Mouse (Mus musculus): ENCODE results near the gene Blmh. TPM values are rescaled to one million over a fixed set of nuclear protein-coding genes. Genes with fewer than 3 reads are reported as not detected.

The Blmh gene
- polyA plus RNA-seq, 1 experiment from 2014 or later, result 107 TPM

DNA sequence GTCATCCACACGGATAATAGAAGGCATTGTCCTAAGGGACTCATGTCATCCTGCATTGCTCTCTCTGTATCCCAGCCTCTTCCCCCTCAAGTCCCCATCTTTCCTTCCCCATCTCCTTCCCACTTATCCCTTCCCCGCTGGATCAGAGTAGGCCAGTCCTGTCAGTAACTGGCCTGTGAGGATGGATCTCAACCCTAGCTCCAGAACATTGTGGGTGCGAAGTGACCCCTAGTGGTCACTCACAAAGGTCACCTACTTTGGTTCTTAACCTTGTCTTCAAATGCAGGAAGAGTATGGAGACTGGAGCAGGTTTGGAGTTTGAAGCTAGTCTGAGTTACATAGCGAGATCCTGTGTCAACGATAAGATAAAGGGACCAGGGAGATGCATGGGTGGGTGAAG lies 30.4 kb upstream of the Blmh start:
- H3K36me3 ChIP-seq (ENCODE audit: control insufficient read depth, insufficient read depth, low read length), result no peaks in the 10 kb centered on the region
- no peak overlapping the region for H3K4me2 ChIP-seq
- no peak overlapping the region for H3K9ac ChIP-seq (ENCODE audit: low read depth, low read length)
- H3K4me3 ChIP-seq (ENCODE audit: low read depth, low read length), result no peak overlapping the region
- WGBS, result 17% methylated on average over 5 of the region's 5 CpGs
- peaks cover 18% of the 10 kb centered on the region for H3K4me1 ChIP-seq (replicated peaks; ENCODE audit: control insufficient read depth, insufficient read depth, low read length)
- ATAC-seq (replicated peaks; ENCODE audit: low FRiP score), result no peak
- H3K27ac ChIP-seq (ENCODE audit: low read depth, low read length), result no peak overlapping the region
- H3K27me3 ChIP-seq (replicated peaks; ENCODE audit: control insufficient read depth, insufficient read depth, low read length), result no peaks in the 10 kb centered on the region
- DNase-seq (ENCODE audit: low spot score), result no peak
- no peaks in the 10 kb centered on the region for H3K9me3 ChIP-seq (ENCODE audit: control insufficient read depth, low read length)

DNA sequence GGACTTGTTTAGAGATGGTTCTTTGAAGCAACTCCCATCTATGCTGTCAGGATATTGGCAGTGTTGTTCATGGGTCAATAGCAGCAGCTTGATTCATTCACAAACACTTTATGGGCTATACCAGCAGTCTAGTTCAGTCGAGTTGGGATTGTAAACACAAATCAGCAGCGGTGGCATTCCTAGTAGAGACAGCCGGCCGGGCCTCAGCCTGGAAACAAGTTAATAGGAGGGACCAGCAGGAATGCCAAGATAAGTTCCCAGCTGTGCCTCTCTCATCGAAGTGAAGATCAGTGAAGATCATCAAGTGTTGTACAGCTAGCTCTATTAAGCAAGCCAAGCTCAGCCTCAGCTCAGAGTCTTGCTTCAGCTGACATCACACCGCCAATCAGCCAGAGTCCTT lies 28.2 kb upstream of the Blmh start:
- H3K27ac ChIP-seq (ENCODE audit: low read depth, low read length), result no peak overlapping the region
- H3K4me3 ChIP-seq (ENCODE audit: low read depth, low read length), result no peak overlapping the region
- ATAC-seq (replicated peaks; ENCODE audit: low FRiP score), result no peak
- H3K27me3 ChIP-seq (replicated peaks; ENCODE audit: control insufficient read depth, insufficient read depth, low read length), result no peaks in the 10 kb centered on the region
- DNase-seq (ENCODE audit: low spot score), result no peak
- no peak overlapping the region for H3K4me2 ChIP-seq
- 58% methylated on average over 6 of the region's 6 CpGs for WGBS
- peaks cover 12% of the 10 kb centered on the region for H3K4me1 ChIP-seq (replicated peaks; ENCODE audit: control insufficient read depth, insufficient read depth, low read length)
- no peak overlapping the region for H3K9ac ChIP-seq (ENCODE audit: low read depth, low read length)
- H3K36me3 ChIP-seq (ENCODE audit: control insufficient read depth, insufficient read depth, low read length), result no peaks in the 10 kb centered on the region
- H3K9me3 ChIP-seq (ENCODE audit: control insufficient read depth, low read length), result no peaks in the 10 kb centered on the region

DNA sequence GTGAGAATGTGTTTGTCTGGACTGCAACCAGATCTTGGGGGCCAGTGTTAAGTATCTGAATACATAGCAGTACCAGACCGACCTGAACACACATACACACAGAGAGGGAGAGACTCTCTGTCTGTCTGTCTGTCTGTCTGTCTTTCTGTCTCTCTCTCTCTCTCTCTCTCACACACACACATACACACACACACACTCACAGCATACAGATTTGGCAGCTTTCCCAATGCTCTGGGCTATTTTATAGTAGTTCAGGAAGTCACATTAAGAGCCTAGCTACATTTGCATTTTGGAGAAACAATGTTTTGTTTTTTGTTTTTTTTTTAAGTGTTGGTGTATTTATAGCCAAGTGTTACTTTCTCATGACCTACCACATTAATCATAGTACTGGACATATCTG lies 27.5 kb upstream of the Blmh start:
- WGBS, result 60% methylated on average over 1 of the region's 1 CpGs
- DNase-seq (ENCODE audit: low spot score), result no peak
- no peaks in the 10 kb centered on the region for H3K27me3 ChIP-seq (replicated peaks; ENCODE audit: control insufficient read depth, insufficient read depth, low read length)
- H3K9ac ChIP-seq (ENCODE audit: low read depth, low read length), result no peak overlapping the region
- H3K4me3 ChIP-seq (ENCODE audit: low read depth, low read length), result no peak overlapping the region
- no peak overlapping the region for H3K27ac ChIP-seq (ENCODE audit: low read depth, low read length)
- no peaks in the 10 kb centered on the region for H3K9me3 ChIP-seq (ENCODE audit: control insufficient read depth, low read length)
- no peak overlapping the region for H3K4me2 ChIP-seq
- H3K36me3 ChIP-seq (ENCODE audit: control insufficient read depth, insufficient read depth, low read length), result no peaks in the 10 kb centered on the region
- H3K4me1 ChIP-seq (replicated peaks; ENCODE audit: control insufficient read depth, insufficient read depth, low read length), result peaks cover 12% of the 10 kb centered on the region
- no peak for ATAC-seq (replicated peaks; ENCODE audit: low FRiP score)

DNA sequence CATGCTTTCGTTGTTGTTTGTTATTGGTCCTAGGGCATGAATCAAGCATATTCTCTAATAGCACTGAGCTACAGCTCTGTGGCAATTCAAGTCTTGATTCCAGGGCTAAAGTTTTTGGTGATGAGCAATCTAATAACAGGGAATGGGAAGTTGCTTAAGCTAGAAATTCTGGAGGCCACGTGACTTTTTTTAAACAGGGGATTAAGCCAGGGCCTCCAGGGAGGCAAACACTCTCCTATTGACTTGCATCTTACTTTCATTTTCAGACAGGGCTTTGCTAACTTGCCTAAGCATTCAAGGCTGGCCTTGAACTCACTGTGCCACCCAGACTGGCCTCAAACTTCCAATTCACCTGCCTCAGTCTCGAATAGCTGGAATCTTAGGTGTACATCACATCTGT lies 26.7 kb upstream of the Blmh start:
- DNase-seq (ENCODE audit: low spot score) (no peak), ATAC-seq (replicated peaks; ENCODE audit: low FRiP score) (no peak)
- no peak overlapping the region for H3K4me2 ChIP-seq
- no peaks in the 10 kb centered on the region for H3K36me3 ChIP-seq (ENCODE audit: control insufficient read depth, insufficient read depth, low read length)
- no peak overlapping the region for H3K27ac ChIP-seq (ENCODE audit: low read depth, low read length)
- no peaks in the 10 kb centered on the region for H3K27me3 ChIP-seq (replicated peaks; ENCODE audit: control insufficient read depth, insufficient read depth, low read length)
- peaks cover 12% of the 10 kb centered on the region for H3K4me1 ChIP-seq (replicated peaks; ENCODE audit: control insufficient read depth, insufficient read depth, low read length)
- no peaks in the 10 kb centered on the region for H3K9me3 ChIP-seq (ENCODE audit: control insufficient read depth, low read length)
- no peak overlapping the region for H3K4me3 ChIP-seq (ENCODE audit: low read depth, low read length)
- WGBS, result 52% methylated on average over 3 of the region's 3 CpGs
- no peak overlapping the region for H3K9ac ChIP-seq (ENCODE audit: low read depth, low read length)

DNA sequence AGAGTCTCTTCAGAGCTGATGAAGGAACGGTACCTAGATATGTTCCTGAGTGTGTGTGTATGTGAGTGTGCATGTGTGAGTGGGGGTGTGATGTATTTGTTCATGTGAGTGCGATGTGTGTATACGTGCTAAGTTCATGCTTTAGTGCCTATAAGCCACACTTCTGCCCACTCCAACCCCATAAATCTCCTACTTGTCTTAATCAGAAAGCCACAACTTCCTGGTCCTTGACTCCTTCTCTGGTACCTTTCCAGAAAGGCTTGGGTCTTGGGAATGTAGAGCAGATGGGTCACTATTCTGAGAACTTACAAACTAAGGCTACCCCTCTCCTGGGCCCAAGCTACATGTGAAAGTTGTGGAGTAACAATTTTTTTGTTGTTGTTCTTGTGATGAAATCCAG lies 25.9 kb upstream of the Blmh start:
- DNase-seq (ENCODE audit: low spot score), result no peak
- Histone ChIP-seq H3K27ac (ENCODE audit: low read depth, low read length) (no peak overlapping the region), H3K9ac (ENCODE audit: low read depth, low read length) (no peak overlapping the region), H3K36me3 (ENCODE audit: control insufficient read depth, insufficient read depth, low read length) (no peaks in the 10 kb centered on the region), H3K4me3 (ENCODE audit: low read depth, low read length) (no peak overlapping the region), H3K9me3 (ENCODE audit: control insufficient read depth, low read length) (no peaks in the 10 kb centered on the region), H3K27me3 (replicated peaks; ENCODE audit: control insufficient read depth, insufficient read depth, low read length) (no peaks in the 10 kb centered on the region), H3K4me1 (replicated peaks; ENCODE audit: control insufficient read depth, insufficient read depth, low read length) (peaks cover 4% of the 10 kb centered on the region), H3K4me2 (no peak overlapping the region)
- ATAC-seq (replicated peaks; ENCODE audit: low FRiP score), result no peak
- 77% methylated on average over 3 of the region's 3 CpGs for WGBS

DNA sequence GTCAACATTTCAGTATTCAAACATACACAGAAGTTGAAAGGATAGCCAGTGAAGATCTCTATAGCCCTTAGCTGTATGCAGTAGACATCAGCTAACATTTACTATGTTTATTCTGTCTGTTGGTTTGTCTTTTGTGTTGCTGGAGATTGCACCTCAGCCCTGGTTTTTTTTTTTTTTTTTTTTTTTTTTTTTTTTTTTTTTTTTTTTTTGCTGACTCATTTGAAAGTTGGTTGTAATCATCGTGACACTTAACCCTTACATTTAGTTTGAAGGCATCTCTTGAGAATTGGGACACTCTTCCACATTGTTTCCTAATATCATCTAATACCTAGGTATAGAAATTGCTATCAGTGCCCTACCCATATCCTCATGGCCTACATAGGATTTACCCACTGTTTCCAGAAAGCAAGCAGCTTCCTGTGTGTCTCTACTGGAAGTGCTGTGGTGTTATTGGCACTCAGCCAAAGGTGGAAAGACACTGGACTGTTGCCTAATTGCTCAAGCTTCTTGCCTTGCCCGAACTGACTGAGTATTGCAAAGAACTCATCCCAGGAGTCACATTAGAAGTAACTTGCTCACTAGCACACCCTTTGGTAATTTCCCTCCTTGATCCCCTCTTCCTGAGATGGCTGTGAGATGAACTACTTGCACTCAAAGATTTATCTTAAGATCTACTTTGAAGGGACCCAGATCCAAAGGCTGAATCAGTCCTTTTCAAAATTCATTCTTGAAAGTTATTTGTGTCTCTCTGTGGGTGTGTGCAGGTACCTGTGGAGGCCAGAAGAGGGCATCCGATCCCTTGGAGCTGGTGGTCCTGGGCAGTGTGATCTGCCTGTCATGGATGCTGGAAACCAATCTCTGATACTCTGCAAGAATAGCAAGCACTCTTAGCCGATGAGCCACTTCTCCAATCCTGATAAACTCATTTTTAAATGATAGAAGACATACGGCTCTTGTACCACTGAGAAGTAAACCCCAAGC lies 24.6 kb upstream of the Blmh start:
- H3K27ac ChIP-seq (ENCODE audit: low read depth, low read length), result no peak overlapping the region
- H3K27me3 ChIP-seq (replicated peaks; ENCODE audit: control insufficient read depth, insufficient read depth, low read length), result no peaks in the 10 kb centered on the region
- peaks cover 3% of the 10 kb centered on the region; the same call in 1 of the 2 replicates for H3K4me1 ChIP-seq (replicated peaks; ENCODE audit: control insufficient read depth, insufficient read depth, low read length)
- H3K9me3 ChIP-seq (ENCODE audit: control insufficient read depth, low read length), result no peaks in the 10 kb centered on the region
- H3K36me3 ChIP-seq (ENCODE audit: control insufficient read depth, insufficient read depth, low read length), result no peaks in the 10 kb centered on the region
- ATAC-seq (replicated peaks; ENCODE audit: low FRiP score), result no peak
- H3K9ac ChIP-seq (ENCODE audit: low read depth, low read length), result no peak overlapping the region
- 53% methylated on average over 5 of the region's 5 CpGs for WGBS
- no peak overlapping the region for H3K4me3 ChIP-seq (ENCODE audit: low read depth, low read length)
- DNase-seq (ENCODE audit: low spot score), result no peak
- H3K4me2 ChIP-seq, result no peak overlapping the region

DNA sequence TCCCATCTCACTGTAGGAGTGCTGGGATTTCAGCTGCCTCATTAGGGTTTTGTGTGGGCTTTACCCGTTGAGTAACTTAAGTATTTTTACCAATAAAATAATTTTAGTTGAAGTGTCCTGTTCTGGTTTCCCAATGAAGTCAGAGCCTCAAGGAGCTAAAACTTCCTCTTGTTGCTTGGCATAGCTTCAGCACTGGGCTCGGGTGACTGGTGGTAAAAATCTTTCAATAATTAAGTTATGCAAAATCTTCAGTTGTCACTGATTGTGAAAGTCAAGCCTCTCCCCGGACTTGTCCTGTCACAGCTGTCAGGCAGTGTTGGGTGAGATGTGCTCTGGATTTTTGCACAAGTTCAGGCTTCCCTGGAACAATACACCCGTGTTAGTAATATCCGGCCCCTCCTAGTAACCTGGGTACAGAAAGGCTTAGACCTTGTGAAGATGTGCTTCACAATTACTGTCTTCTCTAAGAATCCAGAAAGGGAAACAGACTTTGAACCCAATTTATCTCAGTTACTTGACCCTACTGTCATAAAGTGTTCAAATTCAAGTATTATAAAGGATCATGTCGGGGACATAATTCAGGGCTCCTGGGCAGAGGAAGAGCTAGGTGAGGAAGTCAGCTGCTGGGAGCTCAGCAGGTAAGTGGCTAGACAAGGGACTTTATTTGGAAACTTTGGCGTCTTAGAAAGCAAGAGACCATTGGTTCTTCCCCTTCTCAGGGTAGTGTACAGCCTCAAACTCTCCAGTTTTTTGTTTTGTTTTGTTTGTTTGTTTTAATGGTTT lies 22.8 kb upstream of the Blmh start, which contains the start of gene Tmigd1:
Gene Tmigd1, plus strand, starts transcription at position 581 of the 783 bp plus-strand sequence.
- no peak for ATAC-seq (replicated peaks; ENCODE audit: low FRiP score)
- WGBS, result 69% methylated on average over 7 of the region's 7 CpGs
- H3K4me3 ChIP-seq (ENCODE audit: low read depth, low read length), result no peak within 1 kb of the TSS

DNA sequence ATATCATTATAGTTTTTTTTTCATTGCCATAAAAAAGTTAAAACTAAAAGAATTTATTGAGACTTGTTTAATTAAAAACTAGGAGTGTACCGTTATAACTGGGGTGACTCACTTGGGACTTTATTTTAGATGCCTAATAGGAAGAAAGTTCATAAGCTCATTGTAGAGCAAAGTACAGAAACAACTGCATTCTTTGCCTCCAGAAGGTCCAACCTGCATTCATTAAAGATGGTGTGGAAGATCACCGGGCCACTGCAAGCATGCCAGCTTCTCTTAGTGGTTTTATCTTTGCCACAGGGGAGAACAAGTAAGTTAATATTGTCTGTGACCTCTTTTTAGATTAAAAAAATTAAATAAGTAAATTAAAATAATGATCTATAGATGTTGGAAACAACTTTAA lies 20.3 kb upstream of the Blmh start:
- no peaks in the 10 kb centered on the region for H3K36me3 ChIP-seq (ENCODE audit: control insufficient read depth, insufficient read depth, low read length)
- 77% methylated on average over 2 of the region's 2 CpGs for WGBS
- H3K4me1 ChIP-seq (replicated peaks; ENCODE audit: control insufficient read depth, insufficient read depth, low read length), result no peaks in the 10 kb centered on the region
- DNase-seq (ENCODE audit: low spot score) (no peak), ATAC-seq (replicated peaks; ENCODE audit: low FRiP score) (no peak)
- H3K27me3 ChIP-seq (replicated peaks; ENCODE audit: control insufficient read depth, insufficient read depth, low read length), result no peaks in the 10 kb centered on the region
- H3K27ac ChIP-seq (ENCODE audit: low read depth, low read length), result no peak overlapping the region
- H3K4me2 ChIP-seq, result no peak overlapping the region
- H3K9me3 ChIP-seq (ENCODE audit: control insufficient read depth, low read length), result no peaks in the 10 kb centered on the region
- no peak overlapping the region for H3K4me3 ChIP-seq (ENCODE audit: low read depth, low read length)
- H3K9ac ChIP-seq (ENCODE audit: low read depth, low read length), result no peak overlapping the region

More for the DNA sequence above, 22.8 kb upstream of the Blmh start, which contains the start of gene Tmigd1:
- Histone ChIP-seq H3K9me3 (ENCODE audit: control insufficient read depth, low read length) (no peaks in the 10 kb centered on the region), H3K4me2 (no peak within 1 kb of the TSS), H3K4me1 (replicated peaks; ENCODE audit: control insufficient read depth, insufficient read depth, low read length) (peaks cover 3% of the 10 kb centered on the region; the same call in 1 of the 2 replicates), H3K27me3 (replicated peaks; ENCODE audit: control insufficient read depth, insufficient read depth, low read length) (no peaks in the 10 kb centered on the region), H3K36me3 (ENCODE audit: control insufficient read depth, insufficient read depth, low read length) (no peaks in the 10 kb centered on the region), H3K9ac (ENCODE audit: low read depth, low read length) (no peak within 1 kb of the TSS), H3K27ac (ENCODE audit: low read depth, low read length) (no peak within 1 kb of the TSS)
- DNase-seq (ENCODE audit: low spot score), result no peak

Measured in liver, embryonic 11.5 days (tissue).